Mouse (Mus musculus) limb, embryonic 14.5 days (tissue): ENCODE data around the gene Myrfl. TPM values are rescaled to one million over a fixed set of nuclear protein-coding genes. Genes with fewer than 3 reads are reported as not detected.

ENCODE experiments used
- ATAC-seq: fragments of 200-750 bp; cut with Nextera tagmentation; 2 replicates; pipeline ENCODE4 v1.8.0; 2017; ENCODE audit warnings: low read depth, moderate number of reproducible peaks, moderate TSS enrichment; ENCODE audit not compliant: low FRiP score
- DNase-seq: peaks from one replicate; pipeline ENCODE4 v3.0.0-alpha.2; 2015; ENCODE audit warnings: low spot score
- H3K27ac ChIP-seq: fragments of 300-500 bp; sonication (generic); replicated peaks from 2 replicates; pipeline ENCODE4 v1.5.1; 2014; ENCODE audit warnings: low read depth, mild to moderate bottlenecking, low read length, moderate library complexity, mixed read lengths
- H3K27me3 ChIP-seq: fragments of 300-500 bp; sonication (generic); 2 replicates; pipeline ENCODE4 v1.6.1; 2014; ENCODE audit warnings: low read length, mixed read lengths; ENCODE audit not compliant: control insufficient read depth, insufficient read depth
- H3K36me3 ChIP-seq: fragments of 300-500 bp; sonication (generic); 2 replicates; pipeline ENCODE4 v1.6.1; 2014; ENCODE audit warnings: mild to moderate bottlenecking, low read length, moderate library complexity, mixed read lengths; ENCODE audit not compliant: control insufficient read depth, insufficient read depth
- H3K4me1 ChIP-seq: fragments of 300-500 bp; sonication (generic); 2 replicates; pipeline ENCODE4 v1.6.1; 2014; ENCODE audit warnings: antibody characterized with exemption, low read length, mixed read lengths; ENCODE audit not compliant: control insufficient read depth, insufficient read depth
- H3K4me2 ChIP-seq: fragments of 300-500 bp; sonication (generic); replicated peaks from 2 replicates; pipeline ENCODE4 v1.6.1; 2014; ENCODE audit warnings: low read depth, mild to moderate bottlenecking, low read length, moderate library complexity; ENCODE audit not compliant: severe bottlenecking
- H3K4me3 ChIP-seq: fragments of 300-500 bp; sonication (generic); replicated peaks from 2 replicates; pipeline ENCODE4 v1.5.1; 2014; ENCODE audit warnings: low read length
- H3K9ac ChIP-seq: fragments of 300-500 bp; sonication (generic); 2 replicates; pipeline ENCODE4 v1.6.1; 2014; ENCODE audit warnings: mild to moderate bottlenecking, low read depth, low read length, moderate library complexity; ENCODE audit not compliant: severe bottlenecking
- H3K9me3 ChIP-seq: fragments of 300-500 bp; sonication (generic); 2 replicates; pipeline ENCODE4 v1.6.1; 2016; ENCODE audit warnings: low read length; ENCODE audit not compliant: control insufficient read depth
- POLR2A ChIP-seq: fragments of 200-500 bp; IDR thresholded peaks from 2 replicates; pipeline ENCODE4 v1.8.0; 2012; ENCODE audit warnings: inconsistent platforms, mild to moderate bottlenecking, moderate library complexity, borderline replicate concordance; ENCODE audit not compliant: insufficient read depth, insufficient read length; ENCODE audit errors: extremely low read depth
- WGBS: fragments of 180-500 bp; shearing (Covaris S2); extraction: QIAGEN DNeasy Blood & Tissue Kit; methylation state at CpG from one replicate; pipeline ENCODE4 v1.1.7; 2014; 5-methylcytosine and 5-hydroxymethylcytosine counted together
- polyA plus RNA-seq, 2 experiments: library from polyadenylated mRNA; depleted of rRNA in 1 of 2; stranded (reverse) in 1 of 2; unstranded in 1 of 2; fragments of >200 nt; fragmentation: Nextera tagmentation in 1 of 2; extraction: Ambion mirVana in 1 of 2; gene quantifications; 2 replicates each; pipeline versions ENCODE4 v1.2.1 to v1.2.3; 2012 to 2014

Myrfl gene
- polyA plus RNA-seq, 2 experiments, result 0.07 to 0.18 TPM

DNA sequence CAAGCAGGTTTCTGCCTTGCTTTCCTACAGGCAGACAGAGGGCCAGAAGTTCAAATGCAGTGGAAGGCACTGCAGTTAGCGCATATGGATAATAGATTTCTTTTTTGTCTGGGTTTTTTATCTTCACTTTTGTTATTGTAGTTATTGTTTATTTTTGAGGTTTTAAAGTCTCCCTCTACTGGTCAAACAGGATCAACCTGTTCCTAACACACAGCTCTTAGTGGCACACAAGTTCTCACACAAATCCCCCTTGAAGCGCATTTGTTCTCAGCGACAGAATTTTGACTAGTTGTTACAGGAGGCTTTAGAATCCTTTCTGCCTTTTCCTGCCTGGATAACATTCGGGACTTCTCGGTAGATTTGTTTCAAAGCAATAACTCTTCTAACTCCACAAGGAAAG is 13.2 kb downstream of the Myrfl start:
- no peak overlapping the region for H3K4me3 ChIP-seq
- no peak overlapping the region for H3K4me2 ChIP-seq
- no peak overlapping the region for H3K9ac ChIP-seq
- WGBS, result 64% methylated on average over 5 of the region's 5 CpGs
- H3K27ac ChIP-seq, result no peak overlapping the region
- TF ChIP-seq POLR2A, result no peak
- no peak for DNase-seq
- H3K27me3 ChIP-seq, result no peaks in the 10 kb centered on the region
- no peaks in the 10 kb centered on the region for H3K4me1 ChIP-seq
- ATAC-seq, result no peak
- no peaks in the 10 kb centered on the region for H3K36me3 ChIP-seq
- H3K9me3 ChIP-seq, result no peaks in the 10 kb centered on the region

GRCm38 (mm10) chr10:116877436-116877835 is 19.3 kb downstream of the Myrfl start:
- no peak for TF ChIP-seq POLR2A
- Histone ChIP-seq H3K4me1 (no peaks in the 10 kb centered on the region), H3K9ac (no peak overlapping the region), H3K9me3 (no peaks in the 10 kb centered on the region), H3K4me3 (no peak overlapping the region), H3K27me3 (no peaks in the 10 kb centered on the region), H3K36me3 (no peaks in the 10 kb centered on the region), H3K4me2 (no peak overlapping the region), H3K27ac (no peak overlapping the region)
- WGBS, result 57% methylated on average over 4 of the region's 4 CpGs
- DNase-seq (no peak), ATAC-seq (no peak)

DNA sequence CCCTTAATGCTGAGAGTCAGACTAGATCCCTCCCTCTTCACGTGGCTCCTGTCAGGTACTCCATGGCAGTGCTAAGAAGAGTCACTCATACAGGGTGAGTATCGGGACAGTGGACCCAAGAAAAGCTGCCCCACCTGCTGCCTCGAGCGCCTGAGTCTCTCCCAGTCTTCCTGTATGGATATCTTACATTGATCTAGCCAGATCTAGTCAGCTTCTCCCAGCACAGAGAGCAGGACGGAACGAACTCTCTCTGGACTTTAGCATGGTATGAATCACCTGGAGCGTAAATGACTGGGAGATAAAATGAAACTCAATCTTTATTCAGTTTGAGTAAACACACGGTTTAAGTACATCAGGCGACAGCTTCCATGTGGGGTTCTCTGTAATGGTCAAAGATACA is 22.2 kb downstream of the Myrfl start:
- no peak overlapping the region for H3K4me2 ChIP-seq
- WGBS, result 86% methylated on average over 9 of the region's 9 CpGs
- DNase-seq, result no peak
- no peaks in the 10 kb centered on the region for H3K9me3 ChIP-seq
- H3K27ac ChIP-seq, result no peak overlapping the region
- no peak overlapping the region for H3K4me3 ChIP-seq
- H3K4me1 ChIP-seq, result 0 out of 2 replicates have a peak, but pooled peaks cover 4% of the 10 kb centered on the region
- H3K27me3 ChIP-seq, result no peaks in the 10 kb centered on the region
- no peak for ATAC-seq
- no peak overlapping the region for H3K9ac ChIP-seq
- TF ChIP-seq POLR2A, result no peak
- no peaks in the 10 kb centered on the region for H3K36me3 ChIP-seq

DNA sequence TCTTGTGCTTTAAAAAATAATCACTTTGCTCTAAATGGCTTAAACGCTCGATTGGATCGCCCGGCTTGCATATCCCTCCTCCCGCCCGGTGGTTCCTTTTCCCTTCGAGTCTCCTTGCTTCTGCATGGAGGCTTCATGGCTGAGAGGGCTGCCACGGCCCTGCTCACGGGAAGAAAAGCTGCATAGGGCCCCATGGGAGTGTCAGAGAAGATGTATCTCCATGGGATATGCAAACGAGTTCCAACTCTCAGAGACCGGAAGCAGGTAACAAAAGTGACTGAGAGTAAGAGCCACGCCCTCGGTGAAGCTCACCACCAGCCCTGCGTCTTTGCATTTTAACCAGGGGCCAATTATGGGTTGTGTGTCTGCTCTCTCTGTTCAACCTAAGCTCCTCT is 24.7 kb downstream of the Myrfl start:
- Histone ChIP-seq H3K4me2 (peak overlapping the region; percentile 24), H3K36me3 (no peaks in the 10 kb centered on the region), H3K27me3 (no peaks in the 10 kb centered on the region), H3K27ac (no peak overlapping the region), H3K9me3 (no peaks in the 10 kb centered on the region), H3K4me1 (0 out of 2 replicates have a peak, but pooled peaks cover 4% of the 10 kb centered on the region), H3K9ac (no peak overlapping the region), H3K4me3 (no peak overlapping the region)
- DNase-seq (peak; percentile 37), ATAC-seq (no peak)
- no peak for TF ChIP-seq POLR2A
- 48% methylated on average over 14 of the region's 14 CpGs for WGBS

GRCm38 (mm10) chr10:116871329-116872015 is 25.2 kb downstream of the Myrfl start:
- peak; percentile 53; the same call in 1 of the 2 replicates for ATAC-seq
- Histone ChIP-seq H3K4me2 (peak overlapping the region; percentile 24), H3K4me3 (no peak overlapping the region), H3K27ac (no peak overlapping the region), H3K27me3 (no peaks in the 10 kb centered on the region), H3K9ac (no peak overlapping the region), H3K4me1 (0 out of 2 replicates have a peak, but pooled peaks cover 4% of the 10 kb centered on the region), H3K9me3 (no peaks in the 10 kb centered on the region), H3K36me3 (no peaks in the 10 kb centered on the region)
- no peak for TF ChIP-seq POLR2A
- no peak for DNase-seq
- 57% methylated on average over 12 of the region's 12 CpGs for WGBS
